Mouse (Mus musculus): ENCODE measurements around the gene 4933402J07Rik. TPM values are rescaled to one million over a fixed set of nuclear protein-coding genes. Genes with fewer than 3 reads are reported as not detected.

The 4933402J07Rik gene
- total RNA-seq (2012; rRNA removed): not detected in 2 replicates
- not detected in 2 replicates for total RNA-seq (2014; rRNA removed)
- polyA plus RNA-seq (2012; ENCODE audit: insufficient read length, low read depth): not detected in 2 replicates

DNA sequence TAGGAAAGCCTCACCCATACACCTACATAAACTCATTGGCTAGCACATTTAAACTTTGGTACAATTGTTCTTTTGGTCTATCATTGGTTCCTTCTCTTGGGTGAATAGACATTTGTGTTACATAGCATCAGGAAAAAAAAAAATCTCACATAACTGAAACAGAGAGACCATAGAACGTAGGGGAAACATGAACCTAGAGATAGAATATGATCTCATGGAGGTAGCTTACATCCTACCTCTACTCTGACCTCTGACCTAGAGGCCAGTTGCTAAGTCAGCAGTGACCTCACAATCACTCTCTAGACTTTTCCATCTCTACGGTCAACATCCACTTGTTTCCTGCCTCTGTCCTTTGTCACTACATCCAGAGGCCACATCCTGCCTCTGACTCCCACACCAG lies at the start of gene 4933402J07Rik:
TSS of gene 4933402J07Rik (plus strand) at position 301 of the 400 bp plus-strand sequence.
- dilution Hi-C loops (cut with MboI; ENCODE audit: extremely low pct_ligation_motif_present, extremely low pct_unique_long_range_greater_than_20kb, low sequenced_read_pairs) (no loop called here), in situ Hi-C loops (cut with MboI; ENCODE audit: low pct_ligation_motif_present, low pct_unique_long_range_greater_than_20kb, low sequenced_read_pairs) (no loop called here)
- TF ChIP-seq E2F4 (IDR thresholded peaks at IDR 0.05; ENCODE audit: insufficient replicate concordance, low read depth, low read length) (no peak), MAZ (IDR thresholded peaks at IDR 0.05; ENCODE audit: low read depth, low read length) (no peak), JUN (IDR thresholded peaks at IDR 0.05; ENCODE audit: insufficient read depth, low read depth, low read length) (no peak), CHD1 (IDR thresholded peaks at IDR 0.05; ENCODE audit: low read depth, low read length) (no peak), USF2 (conservative IDR thresholded peaks at IDR 0.05; ENCODE audit: low read depth, low read length) (no peak), ELF1 (IDR thresholded peaks at IDR 0.05; ENCODE audit: low read depth, low read length) (no peak), BHLHE40 (IDR thresholded peaks at IDR 0.05; ENCODE audit: low read depth, low read length) (no peak), UBTF (IDR thresholded peaks at IDR 0.05; ENCODE audit: low read depth, low read length) (no peak)
- Histone ChIP-seq H3K9ac (ENCODE audit: insufficient read depth, low read depth) (no peak within 1 kb of the TSS), H3K27ac (ENCODE audit: insufficient read depth, low read depth) (no peak within 1 kb of the TSS), H3K4me2 (ENCODE audit: insufficient read depth, low read depth, poor library complexity, severe bottlenecking) (no peak within 1 kb of the TSS), H3K79me2 (replicated peaks; ENCODE audit: control insufficient read depth, extremely low read depth, insufficient read depth, poor library complexity, severe bottlenecking) (no peaks in the 10 kb centered on the region), H3K9me3 (replicated peaks; ENCODE audit: low read length) (no peaks in the 10 kb centered on the region), H3K4me1 (ENCODE audit: control insufficient read depth in 1 of 2, insufficient read depth in 2 of 2) (peaks cover 0 to 13% of the 10 kb centered on the region in 2 experiments; a peak in 2 of 4 replicates), H3K27me3 (replicated peaks) (peaks cover 8% of the 10 kb centered on the region), H3K4me3 (replicated peaks in 1 of 3; ENCODE audit: low read depth in 2 of 3, low read length in 2 of 3, poor library complexity in 1 of 3) (no peak within 1 kb of the TSS), H3K36me3 (replicated peaks in 1 of 2; ENCODE audit: control insufficient read depth in 1 of 2, insufficient read depth in 1 of 2, low read length in 1 of 2) (no peaks in the 10 kb centered on the region)
- DNase-seq (ENCODE audit: extremely low read depth): no peak

DNA sequence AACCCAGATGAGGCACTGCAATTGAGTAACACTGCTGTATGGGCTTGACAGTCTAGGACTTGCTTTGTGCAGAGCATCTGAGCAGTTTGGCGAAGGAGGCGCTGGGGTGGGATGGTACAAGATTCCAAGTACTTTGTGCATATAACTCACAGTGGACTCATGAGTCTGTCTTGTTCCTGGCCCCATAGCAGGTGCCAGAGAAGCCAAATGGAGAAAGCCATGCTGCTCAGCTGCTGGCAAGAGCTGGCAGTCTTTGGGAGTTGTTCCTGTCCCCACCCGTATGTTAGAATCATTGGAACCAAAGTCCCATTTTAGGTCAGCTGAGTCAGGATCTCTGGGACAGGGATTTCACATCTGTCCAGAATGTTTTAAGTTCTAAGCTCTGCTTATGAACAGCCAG lies 46.5 kb upstream of the 4933402J07Rik start:
- Histone ChIP-seq H3K4me1 (ENCODE audit: control insufficient read depth in 1 of 2, insufficient read depth in 2 of 2) (peaks cover 0 to 6% of the 10 kb centered on the region in 2 experiments; a peak in 2 of 4 replicates), H3K4me2 (ENCODE audit: insufficient read depth, low read depth, poor library complexity, severe bottlenecking) (no peak overlapping the region), H3K27me3 (replicated peaks) (peaks cover 17% of the 10 kb centered on the region), H3K9ac (ENCODE audit: insufficient read depth, low read depth) (no peak overlapping the region), H3K27ac (ENCODE audit: insufficient read depth, low read depth) (no peak overlapping the region), H3K4me3 (replicated peaks in 1 of 3; ENCODE audit: low read depth in 2 of 3, low read length in 2 of 3, poor library complexity in 1 of 3) (no peak overlapping the region), H3K36me3 (replicated peaks in 1 of 2; ENCODE audit: control insufficient read depth in 1 of 2, insufficient read depth in 1 of 2, low read length in 1 of 2) (no peaks in the 10 kb centered on the region), H3K79me2 (replicated peaks; ENCODE audit: control insufficient read depth, extremely low read depth, insufficient read depth, poor library complexity, severe bottlenecking) (no peaks in the 10 kb centered on the region), H3K9me3 (replicated peaks; ENCODE audit: low read length) (no peaks in the 10 kb centered on the region)
- TF ChIP-seq ETS1 (conservative IDR thresholded peaks at IDR 0.05; ENCODE audit: low read depth, low read length): no peak
- no peak for TF ChIP-seq MYC (IDR thresholded peaks at IDR 0.05; ENCODE audit: low read depth, low read length)
- no peak for TF ChIP-seq SMC3 (IDR thresholded peaks at IDR 0.05; ENCODE audit: low read depth, low read length)
- no peak for TF ChIP-seq CHD1 (IDR thresholded peaks at IDR 0.05; ENCODE audit: low read depth, low read length)
- no peak for TF ChIP-seq CHD2 (IDR thresholded peaks at IDR 0.05; ENCODE audit: low read length)
- no peak for TF ChIP-seq POLR2A (IDR thresholded peaks at IDR 0.05; ENCODE audit: low read depth, low read length)
- TF ChIP-seq TCF12 (IDR thresholded peaks at IDR 0.05; ENCODE audit: low read depth, low read length): no peak
- TF ChIP-seq SIN3A (IDR thresholded peaks at IDR 0.05; ENCODE audit: low read length): no peak
- TF ChIP-seq MEF2A (IDR thresholded peaks at IDR 0.05; ENCODE audit: borderline replicate concordance, low read depth, low read length): no peak
- TF ChIP-seq ZMIZ1 (IDR thresholded peaks at IDR 0.05; ENCODE audit: low read depth, low read length): no peak
- TF ChIP-seq KAT2A (IDR thresholded peaks at IDR 0.05; ENCODE audit: insufficient replicate concordance, low read length): no peak
- TF ChIP-seq ZC3H11A (IDR thresholded peaks at IDR 0.05; ENCODE audit: low read depth, low read length): no peak
- no peak for TF ChIP-seq MXI1 (IDR thresholded peaks at IDR 0.05; ENCODE audit: low read depth, low read length)
- TF ChIP-seq POLR2AphosphoS2 (IDR thresholded peaks at IDR 0.05; ENCODE audit: low read depth, low read length): no peak
- no peak for TF ChIP-seq PAX5 (IDR thresholded peaks at IDR 0.05; ENCODE audit: low read length)
- TF ChIP-seq NELFE (IDR thresholded peaks at IDR 0.05; ENCODE audit: low read depth, low read length): no peak
- no peak for DNase-seq (ENCODE audit: extremely low read depth)
- dilution Hi-C loops (cut with MboI; ENCODE audit: extremely low pct_ligation_motif_present, extremely low pct_unique_long_range_greater_than_20kb, low sequenced_read_pairs): no loop called here
- in situ Hi-C loops (cut with MboI; ENCODE audit: low pct_ligation_motif_present, low pct_unique_long_range_greater_than_20kb, low sequenced_read_pairs): no loop called here
